Mouse (Mus musculus) left cerebral cortex, adult 11 months (tissue): ENCODE data around the gene Olfr248.
"Not testable (repeated sequence)": the region's sequence is repeated elsewhere in the genome, so short reads cannot be mapped to it uniquely, and the experiment has no call there.

Experiments used
- DNase-seq: peaks from one replicate; pipeline ENCODE4 v3.0.0; 2022; ENCODE audit warnings: low spot score

Olfr248 gene

DNA sequence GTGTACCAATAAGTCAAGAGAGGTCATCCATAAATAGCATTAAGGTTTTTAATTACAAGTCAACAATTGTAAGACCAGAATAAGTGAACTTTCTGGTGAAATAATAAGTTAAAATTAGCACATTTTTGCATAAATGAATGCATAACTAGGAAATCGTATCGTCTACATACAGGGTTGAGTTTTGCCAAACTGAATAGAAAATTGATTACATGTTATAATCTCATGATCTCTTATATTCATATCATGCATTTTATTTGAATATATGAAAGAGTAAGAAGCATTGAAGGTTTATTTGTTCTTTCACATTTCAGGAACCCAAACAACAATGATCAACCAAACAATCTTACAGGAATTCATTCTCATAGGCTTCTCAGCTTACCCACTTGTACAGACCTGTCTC lies at the start of gene Olfr248:
Gene Olfr248 (plus strand): TSS at position 301 of the 400 bp plus-strand sequence.
- no peak for DNase-seq

DNA sequence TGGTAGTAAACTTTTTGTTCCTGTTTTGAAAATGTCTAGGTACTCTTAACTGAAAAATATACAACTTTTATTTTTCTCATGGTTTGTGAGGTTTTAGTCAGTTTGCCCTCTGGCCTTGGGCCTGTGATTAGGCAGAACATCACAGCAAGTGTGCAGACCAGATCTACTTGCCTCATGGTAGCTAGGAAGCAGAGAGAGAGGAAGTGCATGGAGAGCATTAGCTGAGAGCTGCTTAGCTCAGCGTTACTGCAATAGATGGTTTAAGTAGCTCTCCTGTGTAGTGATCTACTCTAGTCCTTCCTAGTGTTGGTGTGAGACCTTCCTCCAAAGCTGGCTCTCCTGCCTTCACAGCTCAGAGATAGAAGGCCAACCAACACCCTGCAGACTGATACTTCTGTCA lies 37.2 kb upstream of the Olfr248 start:
- not testable (repeated sequence) for DNase-seq

DNA sequence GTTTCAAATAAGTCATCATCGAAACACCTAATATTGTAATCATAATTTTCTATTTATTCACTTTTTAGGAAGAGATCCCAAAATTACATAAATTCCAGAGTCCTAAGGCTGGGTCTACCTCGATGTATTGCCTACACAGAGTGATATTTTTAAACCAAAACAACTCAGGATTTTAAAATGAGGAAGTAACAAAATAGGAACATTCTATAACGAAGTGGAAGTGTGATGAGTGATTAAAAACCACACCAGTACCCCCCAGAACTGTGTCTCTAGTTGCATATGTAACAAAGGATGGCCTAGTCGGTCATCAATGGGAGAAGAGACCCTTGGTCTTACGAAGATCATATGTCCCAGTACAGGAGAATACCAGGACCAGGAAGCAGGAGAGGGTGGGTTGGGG lies 36.2 kb upstream of the Olfr248 start:
- no peak for DNase-seq

DNA sequence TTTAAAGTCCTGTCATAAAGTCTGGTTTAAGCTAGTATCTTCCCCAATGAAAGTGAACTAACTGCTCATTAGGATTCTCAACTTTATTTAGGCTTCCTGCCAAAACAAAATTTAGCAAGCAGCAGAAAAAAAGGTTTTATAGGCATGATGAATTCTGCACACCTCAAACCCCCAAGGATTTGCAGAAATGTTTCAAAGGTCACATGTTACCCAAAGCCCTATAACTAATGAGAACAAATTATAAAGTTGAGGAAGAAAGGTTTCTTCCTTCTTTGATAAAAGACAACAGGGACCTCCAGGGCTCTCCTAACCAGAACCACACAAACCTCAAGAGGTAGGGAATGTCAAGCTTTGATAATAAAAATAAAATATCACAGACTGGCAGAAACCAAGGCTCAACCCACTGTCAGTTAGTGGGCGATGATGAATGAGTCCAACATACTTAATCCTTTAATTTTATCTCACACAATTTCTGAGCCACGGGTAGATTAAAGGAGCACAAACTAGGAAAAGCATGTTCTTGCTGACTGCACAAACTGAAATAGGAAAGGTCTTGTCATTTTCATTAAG lies 25.9 kb upstream of the Olfr248 start, which contains the start of gene Olfr417:
Gene Olfr417 (plus strand): TSS at position 241 of the 570 bp plus-strand sequence.
- no peak for DNase-seq

DNA sequence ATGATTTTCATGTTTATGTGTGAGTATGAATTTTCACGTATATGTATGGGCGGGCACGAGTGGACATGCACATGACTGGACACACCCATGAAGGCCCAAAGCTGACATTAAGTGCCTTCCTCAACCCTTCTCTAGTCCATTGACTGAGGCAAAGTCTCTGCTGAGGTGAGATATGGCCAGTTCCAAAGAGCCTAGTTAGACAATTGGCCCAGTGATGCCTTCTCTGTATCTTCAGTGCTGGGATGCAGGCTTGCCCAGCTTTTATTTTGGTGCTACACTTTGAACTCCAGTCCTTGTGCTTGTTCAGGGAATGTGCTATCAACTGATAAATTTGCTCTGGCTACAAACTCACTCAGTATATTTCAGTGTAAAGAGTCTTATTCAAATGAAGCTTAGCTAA lies 17.0 kb upstream of the Olfr248 start:
- DNase-seq = no peak

DNA sequence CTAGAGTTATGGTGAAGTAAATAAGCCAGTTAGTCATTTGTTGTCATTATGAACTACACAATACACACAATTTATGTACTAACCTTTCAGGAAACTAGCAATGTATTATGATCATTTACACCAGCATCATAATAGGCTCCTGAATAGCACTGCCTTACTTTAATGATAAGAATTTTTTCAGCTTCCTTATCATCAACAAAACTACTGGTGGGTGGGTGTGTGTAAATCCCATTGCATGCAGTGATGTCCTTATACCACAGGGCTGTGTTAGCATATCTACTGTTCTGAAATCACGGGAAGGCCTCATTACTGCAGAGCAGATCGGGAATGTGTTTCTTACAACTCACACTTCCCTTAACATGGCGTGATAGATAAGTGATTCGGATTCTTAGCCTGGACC lies 32.1 kb downstream of the Olfr248 start:
- DNase-seq = no peak

DNA sequence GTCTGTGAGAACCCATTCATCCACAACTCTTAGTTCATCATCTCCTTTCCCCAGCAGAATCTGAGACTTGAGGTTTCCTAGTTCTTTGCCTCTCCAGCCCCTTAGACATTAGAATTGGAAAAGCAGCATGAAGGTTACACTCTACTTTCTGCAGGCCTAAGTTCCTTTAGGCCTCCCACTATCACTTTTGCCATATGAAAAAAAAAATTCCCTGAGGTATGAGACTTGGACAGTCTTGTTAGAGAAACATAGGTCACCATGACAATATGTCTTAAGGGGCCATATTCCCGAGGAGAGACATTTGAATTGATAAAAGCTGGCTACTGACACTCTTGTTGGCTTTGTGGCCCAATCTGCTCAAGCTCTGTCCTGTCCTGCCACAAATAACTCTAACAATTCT lies 32.9 kb downstream of the Olfr248 start, which contains the start of gene Olfr414:
Gene Olfr414 (plus strand): TSS at position 301 of the 400 bp plus-strand sequence.
- no peak for DNase-seq

DNA sequence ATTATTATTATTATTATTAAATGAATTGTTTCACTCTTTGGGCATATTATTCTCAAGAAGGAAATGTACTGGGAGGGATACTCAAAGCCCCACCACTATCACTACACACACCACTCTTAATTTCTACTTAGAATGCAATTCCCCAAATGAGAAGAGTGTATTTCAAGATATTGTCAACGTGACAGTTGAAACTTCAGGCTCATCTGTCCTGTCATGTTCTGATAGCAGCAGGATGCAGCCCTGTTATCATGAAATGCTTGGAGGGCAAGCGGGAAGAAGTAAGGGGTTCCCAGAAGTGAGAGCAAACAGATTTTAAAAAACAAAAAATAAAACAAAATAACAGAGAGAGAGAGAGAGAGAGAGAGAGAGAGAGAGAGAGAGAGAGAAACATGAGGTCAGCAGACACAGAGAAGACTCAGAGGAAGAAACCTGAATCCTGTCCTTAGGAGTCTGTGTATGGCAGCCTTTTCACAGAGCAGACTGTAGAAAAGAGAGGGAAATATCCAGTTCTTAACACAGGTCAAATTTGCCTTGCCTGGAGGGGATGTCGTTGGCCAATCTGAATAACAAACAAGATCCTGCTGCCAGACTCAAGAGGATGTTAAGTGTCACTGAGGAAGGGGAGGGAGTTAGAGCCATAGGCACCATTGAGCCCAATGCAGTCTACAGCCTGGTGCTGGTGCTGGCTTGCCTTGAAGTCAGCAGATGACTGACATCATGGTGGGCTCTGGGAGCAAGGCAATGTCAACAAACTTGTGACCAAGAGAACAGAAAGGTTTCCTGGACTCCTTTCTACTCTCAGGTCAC lies 35.5 kb downstream of the Olfr248 start:
- no peak for DNase-seq

DNA sequence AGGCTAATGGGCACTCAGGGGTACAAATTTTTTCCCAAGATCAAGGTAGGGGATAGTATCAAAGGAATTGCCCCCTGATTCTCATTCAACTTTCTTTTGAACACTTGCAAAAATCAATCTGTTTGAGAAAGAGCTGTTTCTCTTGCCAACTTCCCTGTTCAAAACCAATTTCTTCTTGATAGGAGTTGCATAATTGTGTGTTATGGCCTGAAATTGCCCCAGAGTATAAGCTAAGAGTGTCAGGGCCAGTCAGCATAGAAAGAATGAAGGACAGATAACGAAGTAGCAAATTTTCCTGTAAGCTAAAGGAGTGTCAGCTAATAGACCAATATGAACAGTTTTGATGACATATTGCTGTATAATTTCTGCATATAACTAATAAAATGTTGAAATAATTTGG lies 36.6 kb downstream of the Olfr248 start:
- DNase-seq = no peak

DNA sequence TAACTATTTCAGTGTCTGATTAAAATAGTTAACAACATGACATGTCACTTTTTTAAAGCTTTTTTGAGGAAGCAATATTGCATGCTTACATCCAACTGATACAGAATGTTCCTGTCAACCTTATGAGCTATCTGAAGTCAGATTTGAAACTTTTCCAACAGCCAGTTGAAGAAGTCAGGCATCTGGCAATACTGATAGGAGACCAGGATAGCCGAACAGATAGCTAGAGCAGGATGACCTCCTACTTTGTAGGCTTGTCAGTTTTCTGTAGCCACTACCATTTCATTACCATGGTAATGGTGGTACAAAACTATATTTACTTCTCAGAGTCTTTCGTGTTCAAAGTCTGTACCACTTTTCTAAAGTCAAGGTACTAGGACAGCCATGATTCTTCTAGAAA lies 37.6 kb downstream of the Olfr248 start:
- DNase-seq = no peak

DNA sequence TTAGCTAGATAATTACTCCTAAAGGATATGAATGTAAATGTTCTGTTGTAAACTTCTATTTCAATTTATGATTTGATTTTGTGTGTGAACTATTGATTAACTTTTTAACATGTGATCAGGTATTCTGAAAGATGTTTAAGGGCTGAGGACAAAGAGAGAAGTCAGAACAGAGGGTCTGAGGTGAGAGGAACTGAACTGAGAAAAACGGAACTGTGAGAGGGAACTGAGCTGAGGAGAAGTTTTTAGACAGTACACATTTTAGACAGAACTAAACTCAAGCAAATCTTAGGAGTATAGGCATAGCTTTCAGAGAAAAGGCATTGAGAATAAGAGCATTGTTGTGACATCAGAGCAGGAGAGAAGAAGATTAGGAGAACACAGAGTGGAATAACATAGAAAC lies 43.3 kb downstream of the Olfr248 start:
- no peak for DNase-seq
